Mouse (Mus musculus) bone marrow, adult 2 months (tissue): ENCODE measurements at regions not wholly inside any gene's neighbourhood (a gene's known extent, or its start where the extent isn't known, plus 50 kb on each side); places are given as distances from the start of the nearest gene placed in this dataset.

ENCODE experiments used
- CTCF ChIP-seq: fragments of 200-500 bp; IDR thresholded peaks from 2 replicates; pipeline ENCODE4 v1.5.1; 2011; ENCODE audit warnings: low read length, control low read depth; ENCODE audit not compliant: control insufficient read depth, insufficient read depth
- POLR2A ChIP-seq: fragments of 200-500 bp; IDR thresholded peaks from 2 replicates; pipeline ENCODE4 v1.6.1; 2011; ENCODE audit warnings: low read depth, mild to moderate bottlenecking, control low read depth, low read length, borderline replicate concordance; ENCODE audit not compliant: control insufficient read depth

DNA sequence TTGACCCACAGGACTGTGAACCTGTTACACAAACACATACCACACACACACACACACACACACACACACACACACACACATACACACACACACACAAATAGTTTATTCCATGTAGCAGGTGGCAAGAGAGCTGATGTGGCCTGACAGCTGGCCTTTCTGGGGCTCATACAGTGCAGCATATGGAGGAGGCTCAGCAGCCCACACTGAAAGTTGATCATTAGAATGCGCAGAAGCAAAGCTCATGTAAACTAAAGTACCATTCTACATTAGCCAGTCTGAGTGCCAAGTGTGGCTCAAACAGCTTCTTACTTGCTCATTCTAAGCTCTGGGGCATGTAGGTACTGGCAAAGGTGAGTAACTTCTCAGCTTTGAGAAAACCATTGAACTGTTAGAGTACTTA is 170.2 kb upstream of the Tent5a start:
- TF ChIP-seq POLR2A (no peak), CTCF (no peak)
